Comparison of ENCODE assay signal across 16 mouse cellular contexts in genomic region chr3:27055471-27055870, GRCm38 (mm10).
DNase-seq lines count a peak whose midpoint lies in the region; ATAC-seq lines count a peak whose summit lies in the region.
"Had no signal": no experiment of that assay in that cellular context is flagged by ENCODE, and none has a peak within 500 bp of the region (broad histone marks: within the 10 kb centered on the region; RNA-seq: fewer than 3 reads in every experiment).

No protein-coding gene starts in this region.

- DNase-seq in heart, adult 11 months = peak; percentile 55
- DNase-seq in heart, adult 8-10 months (ENCODE audit: low spot score) = no peak
- peak; percentile 71 for DNase-seq in heart, embryonic 10.5 days (ENCODE audit: low spot score)
- no peak for DNase-seq in heart, adult 18-20 months
- DNase-seq: adrenal gland, postnatal 25 days; B cell, adult 2 months; cerebellum, adult 11 months; cerebellum, adult 11-12 months; cerebellum, adult 18-20 months had no signal

- no peaks in the 10 kb centered on the region for H3K27me3 ChIP-seq in heart, embryonic 10.5 days (ENCODE audit: insufficient read depth, poor library complexity, severe bottlenecking)
- H3K27me3 ChIP-seq in megakaryocyte, embryonic 14.5 days (replicated peaks) = no peaks in the 10 kb centered on the region
- H3K27me3 ChIP-seq: CH12.LX had no signal

- no peaks in the 10 kb centered on the region for H3K4me1 ChIP-seq in heart, embryonic 10.5 days
- H3K4me1 ChIP-seq in megakaryocyte, embryonic 14.5 days = peaks cover 62% of the 10 kb centered on the region

- no peak overlapping the region for H3K4me3 ChIP-seq in heart, embryonic 10.5 days
- peak overlapping the region; percentile 90 for H3K4me3 ChIP-seq in megakaryocyte, embryonic 14.5 days (replicated peaks)

- H3K9me3 ChIP-seq in heart, embryonic 10.5 days = no peaks in the 10 kb centered on the region
- H3K9me3 ChIP-seq in megakaryocyte, embryonic 14.5 days = 0 out of 2 replicates have a peak, but pooled peaks cover 3% of the 10 kb centered on the region
- H3K9me3 ChIP-seq: G1E had no signal

- no peak for ATAC-seq in megakaryocyte, adult 5-6 weeks (ENCODE audit: poor library complexity, severe bottlenecking)
- ATAC-seq: activated CD4-positive, CD25-positive, alpha-beta regulatory T cell, adult 4 months; CD4-positive, CD25-positive, alpha-beta regulatory T cell, adult 4 months; Patski had no signal

- no peak overlapping the region for H3K27ac ChIP-seq in heart, embryonic 10.5 days

- 77% methylated on average over 3 of the region's 3 CpGs for WGBS in heart, embryonic 10.5 days

- no peaks in the 10 kb centered on the region for H3K36me3 ChIP-seq in heart, embryonic 10.5 days
- peaks cover 18% of the 10 kb centered on the region for H3K36me3 ChIP-seq in megakaryocyte, embryonic 14.5 days (replicated peaks; ENCODE audit: low read length)
- H3K36me3 ChIP-seq: G1E had no signal

Comparison
In these comparisons a context has a peak if more than half of its experiments do, and no peak if none do; other contexts are left out.
1. DNase-seq: peak in heart, adult 11 months (single experiment) and heart, embryonic 10.5 days (single experiment); none in heart, adult 8-10 months (single experiment) and heart, adult 18-20 months (0 of 2).